Mouse (Mus musculus) testis, adult 2 months (tissue): Measurements from ENCODE around the gene Cntnap5c.

Experiments
- CTCF ChIP-seq: fragments of 200-500 bp; IDR thresholded peaks from 2 replicates; pipeline ENCODE4 v1.5.1; 2012; ENCODE audit warnings: low read depth, mild to moderate bottlenecking, inconsistent platforms, low read length, moderate library complexity; ENCODE audit not compliant: control insufficient read depth, insufficient read depth, insufficient replicate concordance
- POLR2A ChIP-seq: fragments of 200-500 bp; IDR thresholded peaks from 2 replicates; pipeline ENCODE4 v1.6.1; 2012; ENCODE audit warnings: low read depth, mild to moderate bottlenecking, inconsistent platforms, low read length, moderate library complexity; ENCODE audit not compliant: control insufficient read depth

GRCm38 (mm10) chr17:57768622-57769610, at the start of gene Cntnap5c:
- no peak for TF ChIP-seq CTCF
- TF ChIP-seq POLR2A = no peak
